Mouse (Mus musculus): Measurements from ENCODE around the gene Ankrd44. TPM values are rescaled to one million over a fixed set of nuclear protein-coding genes. Genes with fewer than 3 reads are reported as not detected.

Ankrd44 gene
- polyA plus RNA-seq, 1 experiment from 2014 or later, result 11.4 TPM

Small RNA genes within 50 kb of the gene (microRNA-seq; reads per million reads assigned to microRNA genes)
- not detected for gene Gm24053

Other genes with a start within 250 kb of the Ankrd44 start
- gene Sf3b1, start 101.1 kb upstream of the Ankrd44 start, polyA plus RNA-seq (2015; fragmentation: Nextera tagmentation; extraction: Ambion mirVana), result 194 and 202 TPM in 2 replicates
- 18.7 and 20.3 TPM in 2 replicates for gene Coq10b, start 126.4 kb upstream of the Ankrd44 start, polyA plus RNA-seq (2015; fragmentation: Nextera tagmentation; extraction: Ambion mirVana)
- 276 and 289 TPM in 2 replicates for gene Hspe1, start 161.7 kb upstream of the Ankrd44 start, polyA plus RNA-seq (2015; fragmentation: Nextera tagmentation; extraction: Ambion mirVana)
- gene Hspd1, start 161.9 kb upstream of the Ankrd44 start, polyA plus RNA-seq (2015; fragmentation: Nextera tagmentation; extraction: Ambion mirVana), result 491 and 512 TPM in 2 replicates
- gene Mob4, start 204.8 kb upstream of the Ankrd44 start, polyA plus RNA-seq (2015; fragmentation: Nextera tagmentation; extraction: Ambion mirVana), result 113 and 127 TPM in 2 replicates

All from heart, embryonic 16.5 days (tissue).